ENCODE assay signal across 16 mouse cellular contexts in genomic region chr3:21841506-21841905, GRCm38 (mm10).
A peak's percentile ranks its signal among the peaks of the same experiment; 100 is the strongest.
DNase-seq lines count a peak whose midpoint lies in the region; ATAC-seq and TF ChIP-seq lines count a peak whose summit lies in the region.
"Had no signal": no experiment of that assay in that cellular context is flagged by ENCODE, and none has a peak within 500 bp of the region (broad histone marks: within the 10 kb centered on the region; RNA-seq: fewer than 3 reads in every experiment).

No protein-coding gene starts in this region.

- no peak overlapping the region for H3K4me2 ChIP-seq in lung, embryonic 14.5 days
- H3K4me2 ChIP-seq in liver, embryonic 11.5 days: no peak overlapping the region
- H3K4me2 ChIP-seq: embryonic facial prominence, embryonic 12.5 days; forebrain, embryonic 12.5 days; heart, embryonic 12.5 days; hindbrain, embryonic 15.5 days had no signal

- H3K4me3 ChIP-seq in lung, embryonic 14.5 days (ENCODE audit: low read depth, low read length): no peak overlapping the region
- no peak overlapping the region for H3K4me3 ChIP-seq in liver, embryonic 11.5 days (ENCODE audit: low read depth, low read length)
- H3K4me3 ChIP-seq: embryonic facial prominence, embryonic 12.5 days; forebrain, embryonic 12.5 days; heart, embryonic 12.5 days; hindbrain, embryonic 15.5 days had no signal

- H3K36me3 ChIP-seq in lung, embryonic 14.5 days (ENCODE audit: insufficient read depth): no peaks in the 10 kb centered on the region
- H3K36me3 ChIP-seq in liver, embryonic 11.5 days (ENCODE audit: control insufficient read depth, insufficient read depth, low read length): no peaks in the 10 kb centered on the region
- H3K36me3 ChIP-seq: embryonic facial prominence, embryonic 12.5 days; forebrain, embryonic 12.5 days; heart, embryonic 12.5 days; hindbrain, embryonic 15.5 days had no signal

- H3K9ac ChIP-seq in lung, embryonic 14.5 days: no peak overlapping the region
- no peak overlapping the region for H3K9ac ChIP-seq in liver, embryonic 11.5 days (ENCODE audit: low read depth, low read length)
- H3K9ac ChIP-seq: embryonic facial prominence, embryonic 12.5 days; forebrain, embryonic 12.5 days; heart, embryonic 12.5 days; hindbrain, embryonic 15.5 days had no signal

- no peak for TF ChIP-seq CTCF in lung, embryonic 14.5 days (IDR thresholded peaks at IDR 0.05; ENCODE audit: low read depth)

- H3K4me1 ChIP-seq in lung, embryonic 14.5 days (ENCODE audit: insufficient read depth): no peaks in the 10 kb centered on the region; the same call in 1 of the 2 replicates
- no peaks in the 10 kb centered on the region for H3K4me1 ChIP-seq in liver, embryonic 11.5 days (replicated peaks; ENCODE audit: control insufficient read depth, insufficient read depth, low read length)
- H3K4me1 ChIP-seq: embryonic facial prominence, embryonic 12.5 days had no signal

- no peaks in the 10 kb centered on the region for H3K27me3 ChIP-seq in lung, embryonic 14.5 days (ENCODE audit: insufficient read depth, low read length)
- no peaks in the 10 kb centered on the region for H3K27me3 ChIP-seq in liver, embryonic 11.5 days (replicated peaks; ENCODE audit: control insufficient read depth, insufficient read depth, low read length)
- H3K27me3 ChIP-seq: CH12.LX; embryonic facial prominence, embryonic 12.5 days; forebrain, embryonic 12.5 days; heart, embryonic 12.5 days; hindbrain, embryonic 15.5 days had no signal

- no peak overlapping the region for H3K27ac ChIP-seq in lung, embryonic 14.5 days (ENCODE audit: low read depth)
- H3K27ac ChIP-seq in liver, embryonic 11.5 days (ENCODE audit: low read depth, low read length): no peak overlapping the region
- H3K27ac ChIP-seq: embryonic facial prominence, embryonic 12.5 days; forebrain, embryonic 12.5 days; hindbrain, embryonic 15.5 days had no signal

- no peaks in the 10 kb centered on the region for H3K9me3 ChIP-seq in lung, embryonic 14.5 days (ENCODE audit: low read depth, low read length)
- no peaks in the 10 kb centered on the region for H3K9me3 ChIP-seq in liver, embryonic 11.5 days (ENCODE audit: control insufficient read depth, low read length)
- H3K9me3 ChIP-seq: embryonic facial prominence, embryonic 12.5 days; forebrain, embryonic 12.5 days; hindbrain, embryonic 15.5 days had no signal

- peak; percentile 75 for DNase-seq in heart, adult 11 months
- DNase-seq in heart, postnatal 14 days: no peak
- peak; percentile 30 for DNase-seq in lung, embryonic 14.5 days
- no peak for DNase-seq in lung, adult 18-20 months
- DNase-seq in ZHBTc4 (ENCODE audit: low read depth, low spot score): peak; percentile 7
- DNase-seq in liver, embryonic 11.5 days (ENCODE audit: low spot score): no peak
- DNase-seq: adrenal gland, adult 8-10 months; cerebellum, adult 11 months; cerebellum, adult 8-10 months; cerebellum, postnatal 25 days; heart, postnatal 36 days had no signal

- 78% methylated on average over 1 of the region's 1 CpGs for WGBS in lung, embryonic 14.5 days
- WGBS in liver, embryonic 11.5 days: 77% methylated on average over 1 of the region's 1 CpGs

- no peak for ATAC-seq in lung, embryonic 14.5 days (ENCODE audit: insufficient read depth)
- ATAC-seq in liver, embryonic 11.5 days (replicated peaks; ENCODE audit: low FRiP score): no peak

- intact Hi-C loops in heart, postnatal 14 days (cut with DNase I): loop anchor here (5.0 kb wide), 1 partner anchor 91 kb away; no protein-coding TSS in a partner anchor

Comparison
In these comparisons a context has a peak if more than half of its experiments do, and no peak if none do; other contexts are left out.
1. DNase-seq: peak in heart, adult 11 months (single experiment), lung, embryonic 14.5 days (single experiment) and ZHBTc4 (single experiment); none in heart, postnatal 14 days (0 of 2), lung, adult 18-20 months (0 of 2) and liver, embryonic 11.5 days (single experiment).